Mouse (Mus musculus): ENCODE measurements around the gene Bnip3. TPM values are rescaled to one million over a fixed set of nuclear protein-coding genes. Genes with fewer than 3 reads are reported as not detected.
A peak's percentile ranks its signal among the peaks of the same experiment; 100 is the strongest.

The Bnip3 gene
- polyA plus RNA-seq, 1 experiment from 2014 or later: 143 TPM

DNA sequence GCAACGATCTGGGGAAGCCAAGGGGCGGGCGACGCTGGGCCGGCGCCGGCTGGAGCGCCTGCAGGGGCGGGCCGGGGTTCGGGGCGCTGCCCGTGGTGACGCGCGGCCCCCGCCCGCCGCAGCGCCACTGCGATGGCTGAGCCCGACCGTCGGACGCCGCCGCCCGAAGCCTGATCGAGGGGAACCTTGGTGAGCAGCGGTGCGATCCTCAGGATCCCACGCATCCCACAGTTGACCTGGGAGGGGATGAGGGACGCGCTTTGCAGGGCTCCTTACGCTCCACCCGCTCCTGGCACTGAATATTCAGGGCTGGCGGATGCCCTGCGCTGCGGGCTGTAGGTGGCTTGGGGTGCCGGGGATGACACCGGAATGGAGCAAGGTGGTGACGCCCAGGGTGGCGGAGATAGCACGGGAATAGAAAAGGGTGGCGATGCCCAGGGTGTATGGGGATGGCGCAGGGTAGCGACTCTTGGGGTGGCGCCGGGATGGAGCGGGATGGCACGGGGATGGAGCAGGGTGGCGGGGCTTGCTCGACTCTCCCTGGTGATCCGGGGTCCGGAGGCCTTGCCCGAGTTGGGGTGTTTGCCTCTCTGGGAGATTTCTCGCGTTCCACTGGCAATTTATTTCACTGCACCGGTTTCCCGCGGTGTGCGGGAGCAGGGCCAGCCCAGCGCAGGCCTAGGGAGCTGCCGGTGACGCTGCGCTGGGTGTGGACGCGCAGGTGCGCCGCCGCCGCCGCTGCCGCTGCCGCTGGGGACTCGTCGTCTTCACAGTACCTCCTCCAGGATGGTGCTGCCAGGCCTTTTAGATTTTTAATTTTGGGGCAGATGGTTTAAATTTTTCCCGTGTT lies 31.5 kb upstream of the Bnip3 start, which contains the start of gene Jakmip3:
Gene Jakmip3, plus strand, starts transcription at position 119 of the 850 bp plus-strand sequence.
- Histone ChIP-seq H3K4me1 (ENCODE audit: control insufficient read depth, insufficient read depth, low read length) (no peaks in the 10 kb centered on the region), H3K4me2 (ENCODE audit: low read depth, low read length) (peak within 1 kb of the TSS; percentile 85), H3K36me3 (ENCODE audit: control insufficient read depth, insufficient read depth, low read length) (no peaks in the 10 kb centered on the region), H3K4me3 (ENCODE audit: low read depth, low read length) (peak within 1 kb of the TSS; percentile 54), H3K27me3 (ENCODE audit: control insufficient read depth, insufficient read depth, low read length) (peaks cover 32% of the 10 kb centered on the region), H3K9ac (replicated peaks; ENCODE audit: low read depth, low read length) (peak within 1 kb of the TSS; percentile 68), H3K27ac (ENCODE audit: low read depth, low read length) (peak within 1 kb of the TSS; percentile 82), H3K9me3 (ENCODE audit: control insufficient read depth, low read length) (no peaks in the 10 kb centered on the region)
- WGBS: under 1% methylated on average over 78 of the region's 78 CpGs
- ATAC-seq (ENCODE audit: low read depth): peak; percentile 73

- no peaks in the 10 kb centered on the region for H3K9me3 ChIP-seq (ENCODE audit: control insufficient read depth, low read length)
- WGBS: 1% methylated on average over 17 of the region's 17 CpGs
These were observed 30.9 kb upstream of the Bnip3 start for GRCm38 (mm10) chr7:138940256-138940611.

GRCm38 (mm10) chr7:138938991-138939390 lies 29.7 kb upstream of the Bnip3 start:
- H3K4me3 ChIP-seq (ENCODE audit: low read depth, low read length): no peak overlapping the region
- peaks cover 32% of the 10 kb centered on the region for H3K27me3 ChIP-seq (ENCODE audit: control insufficient read depth, insufficient read depth, low read length)
- no peak for ATAC-seq (ENCODE audit: low read depth)

More at GRCm38 (mm10) chr7:138940256-138940611, 30.9 kb upstream of the Bnip3 start:
- Histone ChIP-seq H3K27me3 (ENCODE audit: control insufficient read depth, insufficient read depth, low read length) (peaks cover 32% of the 10 kb centered on the region), H3K4me3 (ENCODE audit: low read depth, low read length) (peak overlapping the region; percentile 54), H3K27ac (ENCODE audit: low read depth, low read length) (peak overlapping the region; percentile 82), H3K4me1 (ENCODE audit: control insufficient read depth, insufficient read depth, low read length) (no peaks in the 10 kb centered on the region), H3K4me2 (ENCODE audit: low read depth, low read length) (peak overlapping the region; percentile 85), H3K9ac (replicated peaks; ENCODE audit: low read depth, low read length) (peak overlapping the region; percentile 68), H3K36me3 (ENCODE audit: control insufficient read depth, insufficient read depth, low read length) (no peaks in the 10 kb centered on the region)
- ATAC-seq (ENCODE audit: low read depth): peak; percentile 79

DNA sequence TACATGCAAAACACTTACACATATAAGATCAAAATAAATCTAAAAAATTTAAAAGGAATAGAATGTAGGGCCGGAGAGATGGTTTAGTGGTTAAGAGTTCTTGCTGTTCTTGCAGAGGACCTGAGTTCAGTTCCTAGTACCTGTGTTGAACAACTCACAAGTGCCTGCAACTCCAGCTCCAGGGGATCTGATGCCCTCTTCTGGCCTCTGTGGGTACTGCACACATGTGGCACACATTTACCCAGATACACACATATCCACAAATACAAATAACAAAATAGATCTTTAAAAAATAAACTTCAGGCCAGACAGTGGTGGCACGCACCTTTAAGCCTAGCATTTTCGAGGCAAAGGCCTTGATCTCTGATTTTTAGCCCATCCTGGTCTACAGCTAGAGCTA lies 25.2 kb upstream of the Bnip3 start:
- H3K4me3 ChIP-seq (ENCODE audit: low read depth, low read length): no peak overlapping the region
- ATAC-seq (ENCODE audit: low read depth): no peak
- H3K27me3 ChIP-seq (ENCODE audit: control insufficient read depth, insufficient read depth, low read length): peaks cover 7% of the 10 kb centered on the region
- no peak overlapping the region for H3K4me2 ChIP-seq (ENCODE audit: low read depth, low read length)
- no peaks in the 10 kb centered on the region for H3K4me1 ChIP-seq (ENCODE audit: control insufficient read depth, insufficient read depth, low read length)
- 90% methylated on average over 3 of the region's 3 CpGs for WGBS
- H3K36me3 ChIP-seq (ENCODE audit: control insufficient read depth, insufficient read depth, low read length): no peaks in the 10 kb centered on the region
- H3K9ac ChIP-seq (replicated peaks; ENCODE audit: low read depth, low read length): no peak overlapping the region
- H3K27ac ChIP-seq (ENCODE audit: low read depth, low read length): no peak overlapping the region
- H3K9me3 ChIP-seq (ENCODE audit: control insufficient read depth, low read length): no peaks in the 10 kb centered on the region

More at GRCm38 (mm10) chr7:138938991-138939390, 29.7 kb upstream of the Bnip3 start:
- H3K9me3 ChIP-seq (ENCODE audit: control insufficient read depth, low read length): no peaks in the 10 kb centered on the region
- no peak overlapping the region for H3K9ac ChIP-seq (replicated peaks; ENCODE audit: low read depth, low read length)
- no peak overlapping the region for H3K27ac ChIP-seq (ENCODE audit: low read depth, low read length)
- H3K36me3 ChIP-seq (ENCODE audit: control insufficient read depth, insufficient read depth, low read length): no peaks in the 10 kb centered on the region
- no peaks in the 10 kb centered on the region for H3K4me1 ChIP-seq (ENCODE audit: control insufficient read depth, insufficient read depth, low read length)
- H3K4me2 ChIP-seq (ENCODE audit: low read depth, low read length): no peak overlapping the region
- WGBS: 81% methylated on average over 7 of the region's 7 CpGs

DNA sequence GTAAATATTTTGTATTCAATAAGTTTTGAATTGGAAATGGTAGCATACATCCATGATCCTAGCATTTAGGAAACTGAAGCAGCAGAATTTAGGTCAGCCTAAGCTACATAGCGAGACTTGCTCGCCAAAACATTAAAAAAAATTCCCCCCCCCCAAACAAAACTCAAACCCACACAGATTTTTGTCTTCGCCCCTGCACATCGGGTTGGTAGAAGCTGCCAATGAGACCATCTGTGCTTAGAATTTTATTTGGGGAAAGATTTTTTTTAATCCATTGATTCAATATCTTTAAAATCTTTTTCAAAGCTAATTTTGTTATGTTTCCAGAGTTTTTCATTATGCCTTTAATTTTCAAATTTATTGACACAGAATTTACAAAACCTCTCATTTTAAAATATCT lies 19.1 kb upstream of the Bnip3 start:
- ATAC-seq (ENCODE audit: low read depth): no peak
- no peaks in the 10 kb centered on the region for H3K9me3 ChIP-seq (ENCODE audit: control insufficient read depth, low read length)
- 95% methylated on average over 4 of the region's 4 CpGs for whole genome bisulfite sequencing
- no peaks in the 10 kb centered on the region for H3K4me1 ChIP-seq (ENCODE audit: control insufficient read depth, insufficient read depth, low read length)
- no peaks in the 10 kb centered on the region for H3K27me3 ChIP-seq (ENCODE audit: control insufficient read depth, insufficient read depth, low read length)
- no peaks in the 10 kb centered on the region for H3K36me3 ChIP-seq (ENCODE audit: control insufficient read depth, insufficient read depth, low read length)
- H3K4me2 ChIP-seq (ENCODE audit: low read depth, low read length): no peak overlapping the region
- no peak overlapping the region for H3K4me3 ChIP-seq (ENCODE audit: low read depth, low read length)
- H3K9ac ChIP-seq (replicated peaks; ENCODE audit: low read depth, low read length): no peak overlapping the region
- no peak overlapping the region for H3K27ac ChIP-seq (ENCODE audit: low read depth, low read length)

- no peaks in the 10 kb centered on the region for H3K36me3 ChIP-seq (ENCODE audit: control insufficient read depth, insufficient read depth, low read length)
- ATAC-seq (ENCODE audit: low read depth): no peak
- H3K9me3 ChIP-seq (ENCODE audit: control insufficient read depth, low read length): no peaks in the 10 kb centered on the region
- no peak overlapping the region for H3K4me3 ChIP-seq (ENCODE audit: low read depth, low read length)
- H3K9ac ChIP-seq (replicated peaks; ENCODE audit: low read depth, low read length): no peak overlapping the region
- H3K4me1 ChIP-seq (ENCODE audit: control insufficient read depth, insufficient read depth, low read length): no peaks in the 10 kb centered on the region
- no peaks in the 10 kb centered on the region for H3K27me3 ChIP-seq (ENCODE audit: control insufficient read depth, insufficient read depth, low read length)
- H3K27ac ChIP-seq (ENCODE audit: low read depth, low read length): no peak overlapping the region
- 12% methylated on average over 3 of the region's 3 CpGs for WGBS
- H3K4me2 ChIP-seq (ENCODE audit: low read depth, low read length): no peak overlapping the region
These were observed 14.6 kb upstream of the Bnip3 start for GRCm38 (mm10) chr7:138923756-138924425.

DNA sequence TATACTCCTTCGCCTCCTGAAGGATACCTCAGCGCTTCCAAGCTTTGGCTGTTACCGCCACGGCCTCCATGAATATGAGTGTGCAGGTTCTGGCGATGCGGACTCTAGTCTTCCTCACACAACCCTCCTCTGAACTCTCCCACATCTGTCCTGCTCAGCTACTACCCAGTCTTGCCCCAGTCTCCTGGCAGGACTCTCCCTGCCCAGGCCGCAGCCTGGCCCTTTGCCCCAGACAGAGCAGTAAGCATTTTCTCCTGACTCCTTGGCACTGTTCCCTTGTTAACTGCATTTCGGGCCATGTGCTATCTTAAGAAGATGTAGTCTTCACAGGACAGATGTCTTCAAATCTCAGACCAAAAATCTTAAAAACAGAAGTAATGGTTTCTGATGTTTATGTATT lies 12.3 kb upstream of the Bnip3 start:
- Histone ChIP-seq H3K4me3 (ENCODE audit: low read depth, low read length) (no peak overlapping the region), H3K9me3 (ENCODE audit: control insufficient read depth, low read length) (no peaks in the 10 kb centered on the region), H3K27me3 (ENCODE audit: control insufficient read depth, insufficient read depth, low read length) (no peaks in the 10 kb centered on the region), H3K4me1 (ENCODE audit: control insufficient read depth, insufficient read depth, low read length) (no peaks in the 10 kb centered on the region), H3K36me3 (ENCODE audit: control insufficient read depth, insufficient read depth, low read length) (no peaks in the 10 kb centered on the region), H3K27ac (ENCODE audit: low read depth, low read length) (no peak overlapping the region), H3K9ac (replicated peaks; ENCODE audit: low read depth, low read length) (no peak overlapping the region), H3K4me2 (ENCODE audit: low read depth, low read length) (no peak overlapping the region)
- no peak for ATAC-seq (ENCODE audit: low read depth)
- 95% methylated on average over 8 of the region's 8 CpGs for WGBS

DNA sequence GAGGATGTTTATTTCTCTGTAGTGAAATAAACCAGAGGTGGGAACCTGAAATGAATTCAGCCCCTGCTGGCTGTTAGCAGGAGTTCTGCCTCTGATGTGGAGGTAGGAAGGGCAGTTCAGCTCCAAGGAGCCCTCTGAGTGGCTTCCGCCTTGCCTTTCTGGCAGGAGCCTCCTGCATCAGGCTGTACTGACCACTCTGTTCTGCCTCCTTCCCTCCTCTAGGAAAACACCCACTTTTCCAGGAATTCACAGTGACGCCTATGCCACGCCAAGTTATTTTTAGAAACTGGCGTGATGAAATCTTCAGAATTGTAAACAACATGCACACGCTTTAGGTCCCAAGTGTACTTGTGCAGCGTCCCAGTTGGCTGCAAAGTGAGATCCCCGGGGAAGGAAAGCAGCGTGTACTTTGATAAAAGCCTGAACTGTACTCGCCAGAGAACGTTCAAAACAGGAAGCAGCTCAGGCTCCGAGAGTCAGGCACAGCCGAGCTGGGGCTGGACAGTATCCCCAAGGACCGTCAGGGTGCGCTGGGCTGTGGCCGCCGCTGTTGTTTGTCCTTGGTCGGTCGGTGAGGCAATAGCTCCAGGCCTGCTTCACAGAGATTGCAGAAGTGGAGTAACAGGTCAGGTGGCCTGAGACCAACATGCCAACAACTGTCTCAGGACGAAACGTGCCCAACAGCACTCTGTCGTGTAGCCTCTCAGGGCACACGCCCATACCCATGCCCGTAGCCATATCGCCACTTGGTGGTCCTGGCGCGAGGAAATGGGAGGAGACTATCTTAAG lies 10.0 kb upstream of the Bnip3 start:
- Histone ChIP-seq H3K27ac (ENCODE audit: low read depth, low read length) (no peak overlapping the region), H3K9ac (replicated peaks; ENCODE audit: low read depth, low read length) (0 out of 2 replicates have a peak overlapping the region, but pooled peaks have one; percentile 3)
- no peak for ATAC-seq (ENCODE audit: low read depth)

More for the DNA sequence above, 10.0 kb upstream of the Bnip3 start:
- H3K9me3 ChIP-seq (ENCODE audit: control insufficient read depth, low read length): no peaks in the 10 kb centered on the region
- peak overlapping the region; percentile 48 for H3K4me2 ChIP-seq (ENCODE audit: low read depth, low read length)
- H3K4me1 ChIP-seq (ENCODE audit: control insufficient read depth, insufficient read depth, low read length): no peaks in the 10 kb centered on the region
- H3K4me3 ChIP-seq (ENCODE audit: low read depth, low read length): peak overlapping the region; percentile 18
- WGBS: 5% methylated on average over 26 of the region's 26 CpGs
- H3K27me3 ChIP-seq (ENCODE audit: control insufficient read depth, insufficient read depth, low read length): no peaks in the 10 kb centered on the region
- H3K36me3 ChIP-seq (ENCODE audit: control insufficient read depth, insufficient read depth, low read length): no peaks in the 10 kb centered on the region
